Mouse (Mus musculus) heart, adult 2 months (tissue): Measurements from ENCODE around the gene Akap10.

Experiments used
- CTCF ChIP-seq: fragments of 200-600 bp; IDR thresholded peaks from 2 replicates; pipeline ENCODE4 v1.8.1; 2022; ENCODE audit warnings: antibody characterized with exemption, mild to moderate bottlenecking, moderate library complexity
- POLR2A ChIP-seq: fragments of 200-500 bp; IDR thresholded peaks from 2 replicates; pipeline ENCODE4 v1.6.1; 2011; ENCODE audit warnings: mild to moderate bottlenecking, low read depth, low read length, control low read depth; ENCODE audit not compliant: insufficient read depth

DNA sequence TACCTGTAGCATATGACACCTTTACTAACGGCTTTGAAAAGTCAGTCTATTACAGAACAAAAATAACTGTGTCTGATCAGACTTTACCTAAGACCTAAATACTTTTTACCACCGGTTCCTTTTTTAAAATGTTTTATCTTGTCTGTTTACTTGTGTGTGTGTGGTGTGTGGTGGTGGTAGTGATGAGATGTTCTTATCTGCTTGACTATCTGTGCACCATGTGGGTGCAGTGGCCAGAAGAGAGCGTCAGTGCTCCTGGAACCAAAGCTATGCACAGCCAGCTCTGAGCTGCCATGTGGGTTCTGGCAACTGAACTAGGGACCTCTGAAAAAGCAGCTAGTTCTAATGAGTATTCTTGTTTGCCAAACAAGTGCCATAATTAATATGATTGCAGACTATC, 78.9 kb downstream of the Akap10 start:
- no peak for TF ChIP-seq POLR2A
- peak; percentile 19; the same call in 1 of the 2 replicates for TF ChIP-seq CTCF
